Mouse (Mus musculus): ENCODE measurements around the gene Sprr2b. TPM values are rescaled to one million over a fixed set of nuclear protein-coding genes. Genes with fewer than 3 reads are reported as not detected.
"Not testable (repeated sequence)": the region's sequence is repeated elsewhere in the genome, so short reads cannot be mapped to it uniquely, and the experiment has no call there.

The Sprr2b gene
- not detected for total RNA-seq (2021)

- intact Hi-C loops (cut with DNase I) = no loop called here
- no peak for DNase-seq
These were observed at the start of gene Sprr2b for GRCm38 (mm10) chr3:92316320-92316719. Sprr2b (plus strand) TSS chr3:92316620.

- DNase-seq; intact Hi-C loops (cut with DNase I): not testable (repeated sequence)
These were observed 44.9 kb upstream of the Sprr2b start for GRCm38 (mm10) chr3:92271414-92271985.

GRCm38 (mm10) chr3:92273504-92273903 lies 42.9 kb upstream of the Sprr2b start:
- DNase-seq = not testable (repeated sequence)

GRCm38 (mm10) chr3:92274018-92274417 lies 42.4 kb upstream of the Sprr2b start:
- intact Hi-C loops (cut with DNase I); DNase-seq: not testable (repeated sequence)

More at GRCm38 (mm10) chr3:92273504-92273903, 42.9 kb upstream of the Sprr2b start:
- intact Hi-C loops (cut with DNase I) = not testable (repeated sequence)

GRCm38 (mm10) chr3:92279663-92280062 lies 36.8 kb upstream of the Sprr2b start:
- intact Hi-C loops (cut with DNase I); DNase-seq: not testable (repeated sequence)

- DNase-seq; intact Hi-C loops (cut with DNase I): not testable (repeated sequence)
These were observed 35.3 kb upstream of the Sprr2b start for GRCm38 (mm10) chr3:92280963-92281606.

GRCm38 (mm10) chr3:92285101-92285500 lies 31.3 kb upstream of the Sprr2b start, which contains the start of gene Sprr2a3:
Sprr2a3 (plus strand) TSS chr3:92285417.
- DNase-seq; intact Hi-C loops (cut with DNase I): not testable (repeated sequence)

- DNase-seq; intact Hi-C loops (cut with DNase I): not testable (repeated sequence)
These were observed 27.9 kb upstream of the Sprr2b start for GRCm38 (mm10) chr3:92288489-92288888.

- no peak for DNase-seq
- intact Hi-C loops (cut with DNase I) = no loop called here
These were observed 9.0 kb upstream of the Sprr2b start for GRCm38 (mm10) chr3:92307406-92307805.

- DNase-seq = no peak
- intact Hi-C loops (cut with DNase I) = no loop called here
These were observed 964 bp downstream of the Sprr2b start for GRCm38 (mm10) chr3:92317384-92317783.

GRCm38 (mm10) chr3:92336278-92336677 lies 19.9 kb downstream of the Sprr2b start:
- intact Hi-C loops (cut with DNase I) = no loop called here
- no peak for DNase-seq

GRCm38 (mm10) chr3:92338840-92339239 lies 22.4 kb downstream of the Sprr2b start, which contains the start of gene Sprr2d:
Sprr2d (plus strand) TSS chr3:92339140.
- intact Hi-C loops (cut with DNase I) = no loop called here
- DNase-seq = no peak

GRCm38 (mm10) chr3:92351843-92352242 lies 35.4 kb downstream of the Sprr2b start, which contains the start of gene Sprr2e:
Sprr2e (plus strand) TSS chr3:92352143.
- no peak for DNase-seq
- intact Hi-C loops (cut with DNase I) = no loop called here

- DNase-seq = no peak
- intact Hi-C loops (cut with DNase I) = no loop called here
These were observed 45.2 kb downstream of the Sprr2b start for GRCm38 (mm10) chr3:92361619-92362018.

GRCm38 (mm10) chr3:92364887-92365286 lies 48.5 kb downstream of the Sprr2b start, which contains the start of gene Sprr2f:
Sprr2f (plus strand) TSS chr3:92365187.
- intact Hi-C loops (cut with DNase I) = no loop called here
- DNase-seq = no peak

Other genes with a start within 250 kb of the Sprr2b start
- gene Lor, start 233.5 kb upstream of the Sprr2b start, total RNA-seq (2021) = 1 to 10 TPM; 6.4 to 6.5 TPM
- not detected for gene Prr9, start 192.7 kb upstream of the Sprr2b start, total RNA-seq (2021)
- not detected for gene Lelp1, start 173.9 kb upstream of the Sprr2b start, total RNA-seq (2021)
- not detected for gene Sprr2a1, start 100.8 kb upstream of the Sprr2b start, total RNA-seq (2021)
- not detected for gene Sprr2a2, start 100.7 kb upstream of the Sprr2b start, total RNA-seq (2021)
- gene Sprr2a3, start 31.2 kb upstream of the Sprr2b start, total RNA-seq (2021) = not detected
- not detected for gene Sprr2d, start 22.5 kb downstream of the Sprr2b start, total RNA-seq (2021)
- gene Sprr2e, start 35.5 kb downstream of the Sprr2b start, total RNA-seq (2021) = not detected
- gene Sprr2f, start 48.6 kb downstream of the Sprr2b start, total RNA-seq (2021) = not detected
- not detected for gene Sprr2h, start 69.1 kb downstream of the Sprr2b start, total RNA-seq (2021)
- gene Sprr2i, start 91.4 kb downstream of the Sprr2b start, total RNA-seq (2021) = not detected
- not detected for gene Sprr2j-ps, start 101.5 kb downstream of the Sprr2b start, total RNA-seq (2021)
- 1 to 10 TPM; 2.9 to 3.4 TPM for gene Gm9774, start 112.8 kb downstream of the Sprr2b start, total RNA-seq (2021)
- gene Sprr2k, start 116.0 kb downstream of the Sprr2b start, total RNA-seq (2021) = not detected
- not detected for gene Sprr1b, start 122.2 kb downstream of the Sprr2b start, total RNA-seq (2021)
- not detected for gene Sprr3, start 142.1 kb downstream of the Sprr2b start, total RNA-seq (2021)
- gene Sprr1a, start 169.3 kb downstream of the Sprr2b start, total RNA-seq (2021) = not detected
- gene Sprr4, start 183.9 kb downstream of the Sprr2b start, total RNA-seq (2021) = not detected
- not detected for gene 2310046K23Rik, start 217.9 kb downstream of the Sprr2b start, total RNA-seq (2021)

Data from left cerebral cortex, postnatal 4 days (tissue).